Comparison of ENCODE assay signal across 20 mouse cellular contexts in genomic region chr12:106839618-106840017, GRCm38 (mm10).
DNase-seq lines count a peak whose midpoint lies in the region; ATAC-seq lines count a peak whose summit lies in the region.
"Had no signal": no experiment of that assay in that cellular context is flagged by ENCODE, and none has a peak within 500 bp of the region (broad histone marks: within the 10 kb centered on the region; RNA-seq: fewer than 3 reads in every experiment).

No protein-coding gene starts in this region.

- no peak overlapping the region for H3K9ac ChIP-seq in forebrain, embryonic 13.5 days
- no peak overlapping the region for H3K9ac ChIP-seq in midbrain, embryonic 14.5 days (replicated peaks; ENCODE audit: low read length)
- H3K9ac ChIP-seq: embryonic facial prominence, embryonic 15.5 days; heart, embryonic 13.5 days; limb, embryonic 12.5 days; liver, embryonic 14.5 days had no signal

- DNase-seq in embryo, embryonic 10.5 days (ENCODE audit: low spot score) = peak; percentile 46
- no peak for DNase-seq in embryo, embryonic 9.5 days (ENCODE audit: extremely low spot score)
- peak; percentile 98 for DNase-seq in Muller cell, postnatal 12 days (ENCODE audit: inconsistent ontology term)
- DNase-seq in midbrain, embryonic 14.5 days = peak; percentile 46
- no peak for DNase-seq in right cerebral cortex, postnatal 4 days
- DNase-seq in spleen, postnatal 10 days (ENCODE audit: low spot score in 2 of 2) = no peak
- DNase-seq in cerebellum, postnatal 14 days = no peak
- DNase-seq: adrenal gland, adult 8-10 months; cerebellum, adult 11 months; cerebellum, postnatal 36 days; heart, adult 11 months; heart, postnatal 4 days; spleen, adult 18-20 months had no signal

- H3K27ac ChIP-seq in forebrain, embryonic 13.5 days = peak overlapping the region; percentile 81
- H3K27ac ChIP-seq in midbrain, embryonic 14.5 days (replicated peaks; ENCODE audit: low read depth, low read length) = peak overlapping the region; percentile 32; the same call in 1 of the 2 replicates
- H3K27ac ChIP-seq: embryonic facial prominence, embryonic 15.5 days; heart, embryonic 13.5 days; left cerebral cortex, adult 2 months; limb, embryonic 12.5 days; liver, embryonic 14.5 days had no signal

- no peaks in the 10 kb centered on the region for H3K36me3 ChIP-seq in forebrain, embryonic 13.5 days (ENCODE audit: poor library complexity, severe bottlenecking)
- no peaks in the 10 kb centered on the region for H3K36me3 ChIP-seq in midbrain, embryonic 14.5 days (ENCODE audit: control insufficient read depth, insufficient read depth, low read length)
- H3K36me3 ChIP-seq: embryonic facial prominence, embryonic 15.5 days; heart, embryonic 13.5 days; limb, embryonic 12.5 days had no signal

- H3K4me3 ChIP-seq in forebrain, embryonic 13.5 days = no peak overlapping the region
- no peak overlapping the region for H3K4me3 ChIP-seq in midbrain, embryonic 14.5 days (replicated peaks; ENCODE audit: low read depth, low read length)
- H3K4me3 ChIP-seq: embryonic facial prominence, embryonic 15.5 days; heart, embryonic 13.5 days; left cerebral cortex, adult 2 months; limb, embryonic 12.5 days had no signal

- H3K4me2 ChIP-seq in forebrain, embryonic 13.5 days = peak overlapping the region; percentile 10; the same call in 1 of the 2 replicates
- H3K4me2 ChIP-seq in midbrain, embryonic 14.5 days (ENCODE audit: low read length) = no peak overlapping the region
- H3K4me2 ChIP-seq: embryonic facial prominence, embryonic 15.5 days; heart, embryonic 13.5 days; limb, embryonic 12.5 days had no signal

- no peaks in the 10 kb centered on the region for H3K27me3 ChIP-seq in forebrain, embryonic 13.5 days
- no peaks in the 10 kb centered on the region for H3K27me3 ChIP-seq in midbrain, embryonic 14.5 days (ENCODE audit: control insufficient read depth, insufficient read depth, low read length)
- H3K27me3 ChIP-seq: embryonic facial prominence, embryonic 15.5 days; heart, embryonic 13.5 days; limb, embryonic 12.5 days had no signal

- 5% methylated on average over 5 of the region's 5 CpGs for WGBS in forebrain, embryonic 13.5 days
- WGBS in midbrain, embryonic 14.5 days = 32% methylated on average over 5 of the region's 5 CpGs

- ATAC-seq in forebrain, embryonic 13.5 days = peak; percentile 57; the same call in 1 of the 2 replicates
- no peak for ATAC-seq in midbrain, embryonic 14.5 days (ENCODE audit: low FRiP score, low TSS enrichment)
- ATAC-seq: intestine, embryonic 16.5 days had no signal

- peaks cover 40% of the 10 kb centered on the region for H3K4me1 ChIP-seq in forebrain, embryonic 13.5 days
- peaks cover 19% of the 10 kb centered on the region for H3K4me1 ChIP-seq in midbrain, embryonic 14.5 days (ENCODE audit: control insufficient read depth, insufficient read depth, low read length)

- no peaks in the 10 kb centered on the region for H3K9me3 ChIP-seq in forebrain, embryonic 13.5 days (replicated peaks)
- 0 out of 2 replicates have a peak, but pooled peaks cover 3% of the 10 kb centered on the region for H3K9me3 ChIP-seq in midbrain, embryonic 14.5 days (ENCODE audit: control insufficient read depth, low read length)
- H3K9me3 ChIP-seq: embryonic facial prominence, embryonic 15.5 days; heart, embryonic 13.5 days had no signal

Comparison
In these comparisons a context has a peak if more than half of its experiments do, and no peak if none do; other contexts are left out.
1. DNase-seq: peak in embryo, embryonic 10.5 days (single experiment), Muller cell, postnatal 12 days (single experiment) and midbrain, embryonic 14.5 days (single experiment); none in embryo, embryonic 9.5 days (single experiment), right cerebral cortex, postnatal 4 days (single experiment), spleen, postnatal 10 days (0 of 2) and cerebellum, postnatal 14 days (0 of 2).